Mouse (Mus musculus) A20 (cell line): ENCODE measurements at regions not wholly inside any gene's neighbourhood (a gene's known extent, or its start where the extent isn't known, plus 50 kb on each side); places are given as distances from the start of the nearest gene placed in this dataset.

Source experiments
- DNase-seq: peaks from one replicate; pipeline ENCODE4 v3.0.0-alpha.2; 2011; ENCODE audit warnings: low read depth, low spot score

GRCm38 (mm10) chr1:119308719-119309365 is 113.2 kb downstream of the Inhbb start:
- no peak for DNase-seq

GRCm38 (mm10) chr1:119305315-119305976 is 116.6 kb downstream of the Inhbb start:
- DNase-seq = no peak

- no peak for DNase-seq
Observed at GRCm38 (mm10) chr1:119304470-119304980, 117.5 kb downstream of the Inhbb start.

- DNase-seq = no peak
Observed at GRCm38 (mm10) chr1:119302349-119302995, 119.6 kb downstream of the Inhbb start.

GRCm38 (mm10) chr1:119301931-119302330 is 120.1 kb downstream of the Inhbb start:
- DNase-seq = no peak

GRCm38 (mm10) chr1:119301258-119301657 is 120.8 kb downstream of the Inhbb start:
- no peak for DNase-seq

- DNase-seq = no peak
Observed at GRCm38 (mm10) chr1:119299842-119300752, 122.0 kb downstream of the Inhbb start.

GRCm38 (mm10) chr1:119298696-119299230 is 123.3 kb downstream of the Inhbb start:
- no peak for DNase-seq

- DNase-seq = no peak
Observed at GRCm38 (mm10) chr1:119295121-119295520, 126.9 kb downstream of the Inhbb start.

- no peak for DNase-seq
Observed at GRCm38 (mm10) chr1:119293839-119294238, 128.2 kb downstream of the Inhbb start.

- DNase-seq = no peak
Observed at GRCm38 (mm10) chr1:119292216-119292615, 129.8 kb downstream of the Inhbb start.

- no peak for DNase-seq
Observed at GRCm38 (mm10) chr1:119290165-119290916, 131.7 kb downstream of the Inhbb start.

GRCm38 (mm10) chr1:119289516-119290164 is 132.4 kb downstream of the Inhbb start:
- no peak for DNase-seq

- no peak for DNase-seq
Observed at GRCm38 (mm10) chr1:119282416-119282815, 139.6 kb downstream of the Inhbb start.

- DNase-seq = no peak
Observed at GRCm38 (mm10) chr1:119279261-119279660, 142.8 kb downstream of the Inhbb start.

GRCm38 (mm10) chr1:119278528-119279201 is 143.4 kb downstream of the Inhbb start:
- DNase-seq = no peak

GRCm38 (mm10) chr1:119277990-119278389 is 144.1 kb downstream of the Inhbb start:
- no peak for DNase-seq

- DNase-seq = no peak
Observed at GRCm38 (mm10) chr1:119266013-119266412, 156.0 kb downstream of the Inhbb start.

GRCm38 (mm10) chr1:119265192-119265891 is 156.7 kb downstream of the Inhbb start:
- no peak for DNase-seq
